Mouse (Mus musculus) kidney, adult 2 months (tissue): ENCODE data around the gene Strn.

Source experiments
- CTCF ChIP-seq: fragments of 200-500 bp; conservative IDR thresholded peaks from 2 replicates; pipeline ENCODE4 v1.5.1; 2011; ENCODE audit warnings: low read depth, mild to moderate bottlenecking, control low read depth, low read length, moderate library complexity, mixed read lengths; ENCODE audit not compliant: insufficient read depth, insufficient read length
- POLR2A ChIP-seq: fragments of 200-500 bp; IDR thresholded peaks from one replicate; pipeline ENCODE4 v1.6.1; 2011; ENCODE audit warnings: low read depth, low read length, control low read depth

DNA sequence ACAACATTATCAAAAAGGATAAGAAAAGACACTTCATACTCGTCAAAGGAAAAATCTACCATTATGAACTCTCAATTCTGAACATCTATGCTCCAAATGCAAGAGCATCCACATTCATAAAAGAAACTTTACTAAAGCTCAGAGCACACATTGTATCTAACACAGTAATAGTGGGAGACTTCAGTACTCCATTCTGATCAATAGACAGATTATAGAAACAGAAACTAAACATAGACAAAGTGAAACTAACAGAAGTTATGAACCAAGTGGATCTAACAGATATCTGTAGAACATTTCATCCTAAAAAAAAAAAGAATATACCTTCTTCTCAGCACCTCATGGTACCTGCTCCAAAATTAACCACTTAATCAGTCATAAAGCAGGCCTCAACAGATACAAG, 41.8 kb upstream of the Strn start:
- TF ChIP-seq CTCF = no peak
- TF ChIP-seq POLR2A = no peak
